Mouse (Mus musculus) frontal cortex, postnatal 10 days (tissue): ENCODE data around the gene Celsr1.

ENCODE experiments used
- DNase-seq, 2 experiments: peaks; one replicate each; pipeline ENCODE4 v3.0.0; 2022; ENCODE audit warnings: low spot score in 2 of 2, mixed read lengths in 1 of 2

Gene Celsr1

DNA sequence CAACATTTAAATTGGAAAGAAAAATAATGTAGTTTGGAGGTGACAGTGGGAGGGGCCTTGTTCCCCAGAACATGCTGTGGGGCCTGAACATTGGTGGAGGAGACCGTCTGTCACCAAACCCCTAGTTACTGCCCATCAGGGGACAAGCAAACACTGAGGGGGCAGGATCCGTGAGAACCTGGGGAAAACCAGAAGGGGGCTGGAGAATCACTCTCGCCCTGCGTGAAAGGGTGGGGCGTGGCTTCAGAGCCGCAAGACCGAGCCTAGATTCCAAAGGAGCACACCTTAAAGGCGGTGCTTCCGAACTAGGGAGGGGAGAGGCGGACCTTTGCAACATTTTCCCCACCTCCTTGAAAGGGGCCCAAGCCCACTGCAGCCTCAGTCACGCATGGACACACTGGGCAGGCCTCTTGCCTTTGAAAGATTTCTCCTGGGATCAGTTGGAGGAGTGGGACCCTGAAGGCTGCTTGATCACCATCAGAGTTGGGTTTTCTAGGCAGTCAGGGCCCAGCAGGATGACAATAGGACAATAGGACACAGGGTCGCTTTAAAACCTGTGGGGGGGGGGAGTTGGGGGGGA, 1.3 kb upstream of the Celsr1 start:
- DNase-seq: no peak

DNA sequence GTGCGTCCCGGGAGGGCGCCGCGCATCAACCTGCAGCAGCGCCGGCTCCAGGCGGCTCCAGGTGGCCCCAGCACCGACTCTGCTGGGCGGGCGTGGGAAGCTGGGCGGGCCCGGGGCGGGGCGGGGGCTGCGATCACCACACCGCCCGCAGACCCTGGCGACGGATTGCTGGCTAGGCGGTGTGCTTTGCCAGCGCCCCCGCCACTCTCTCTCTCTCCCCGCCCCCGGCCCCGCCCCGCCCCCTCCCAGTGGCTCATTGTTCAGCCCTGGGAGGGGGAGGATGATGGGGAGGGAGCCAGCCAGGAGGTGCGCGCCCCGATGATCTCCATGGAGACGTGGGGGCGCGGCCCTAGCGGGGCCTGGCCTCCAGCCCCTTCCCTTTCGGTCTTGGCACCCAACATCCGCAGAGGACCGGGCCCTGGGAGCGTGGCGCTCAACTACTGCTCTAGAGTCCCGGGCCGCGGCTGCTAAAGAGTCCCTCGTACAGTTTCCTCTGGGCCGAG, 495 bp upstream of the Celsr1 start:
- DNase-seq: peak in 1 of 2 experiments; percentile 25

DNA sequence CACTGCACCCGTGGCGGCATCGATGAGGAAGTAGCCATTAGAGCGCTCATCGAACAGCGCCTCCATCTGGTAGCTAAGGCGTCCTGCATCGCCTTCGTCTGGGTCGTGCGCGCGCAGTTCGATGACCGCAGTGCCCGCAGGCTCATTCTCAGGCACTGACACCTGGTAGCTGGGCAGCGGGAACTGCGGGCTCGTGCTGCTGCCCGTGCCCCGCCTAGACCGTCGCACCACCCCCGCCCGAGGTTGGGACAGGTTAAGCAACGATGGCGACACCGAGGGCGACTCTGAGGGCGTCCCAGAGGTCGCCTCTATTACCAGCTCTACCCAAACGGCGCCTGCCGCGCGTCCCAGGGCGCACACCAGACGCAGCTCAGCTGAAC, 776 bp downstream of the Celsr1 start:
- no peak for DNase-seq

DNA sequence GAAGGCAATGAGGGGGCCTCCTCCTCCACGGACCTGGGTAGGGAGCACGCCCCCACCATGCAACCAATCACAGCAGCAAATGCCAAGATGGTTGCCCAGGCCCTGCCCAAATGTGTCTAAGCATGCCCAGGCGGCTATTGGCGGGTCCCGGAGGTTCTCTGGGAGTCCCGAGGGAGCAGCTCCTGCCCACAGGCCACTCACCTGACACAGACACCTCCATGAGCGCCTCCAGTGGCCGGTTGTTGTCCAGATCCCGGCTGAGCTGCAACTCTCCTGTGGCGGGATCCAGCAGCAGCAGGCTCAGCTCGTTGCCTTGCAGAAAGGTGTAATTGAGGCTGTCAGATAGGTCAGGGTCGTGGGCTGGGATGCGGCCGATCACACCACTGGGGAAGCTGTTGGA, 3.6 kb downstream of the Celsr1 start:
- no peak for DNase-seq

DNA sequence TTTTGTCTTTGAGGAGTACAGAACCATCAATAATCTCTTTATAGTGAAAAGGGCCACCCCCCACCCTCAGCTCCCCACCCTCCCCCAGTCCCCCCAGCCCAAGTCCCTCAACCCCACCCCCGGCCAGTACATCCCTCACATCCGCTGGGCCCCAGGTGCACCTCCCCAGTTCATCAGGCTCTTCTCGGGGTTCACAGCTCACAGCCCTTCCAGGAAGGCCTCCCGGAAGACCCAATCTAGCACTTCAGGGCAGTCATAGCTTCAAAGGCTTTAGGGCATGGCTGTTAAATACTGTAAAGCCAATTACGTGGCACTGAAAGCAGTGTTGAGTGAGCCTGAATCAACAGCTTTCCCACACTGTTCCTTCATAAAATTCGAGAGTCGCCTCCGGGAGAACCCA, 5.7 kb downstream of the Celsr1 start:
- no peak for DNase-seq

DNA sequence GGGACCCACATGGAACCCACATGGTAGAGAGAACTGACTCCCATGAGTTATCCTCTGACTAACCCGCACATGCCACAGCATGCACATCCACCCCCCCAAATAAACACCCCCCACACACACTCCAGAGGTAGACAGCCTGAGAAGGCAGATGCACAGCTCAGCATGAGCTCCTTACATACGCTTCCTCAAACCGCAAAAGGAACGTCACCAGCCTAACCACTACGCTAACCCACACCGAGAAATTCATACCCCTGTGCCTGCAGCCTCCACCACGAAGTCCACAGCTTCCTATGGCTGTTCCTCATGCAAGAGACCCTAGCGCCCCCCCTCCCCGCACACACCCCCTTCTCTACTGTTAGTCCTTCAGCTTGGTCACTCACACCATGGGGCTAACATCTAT, 11.6 kb downstream of the Celsr1 start:
- no peak for DNase-seq

DNA sequence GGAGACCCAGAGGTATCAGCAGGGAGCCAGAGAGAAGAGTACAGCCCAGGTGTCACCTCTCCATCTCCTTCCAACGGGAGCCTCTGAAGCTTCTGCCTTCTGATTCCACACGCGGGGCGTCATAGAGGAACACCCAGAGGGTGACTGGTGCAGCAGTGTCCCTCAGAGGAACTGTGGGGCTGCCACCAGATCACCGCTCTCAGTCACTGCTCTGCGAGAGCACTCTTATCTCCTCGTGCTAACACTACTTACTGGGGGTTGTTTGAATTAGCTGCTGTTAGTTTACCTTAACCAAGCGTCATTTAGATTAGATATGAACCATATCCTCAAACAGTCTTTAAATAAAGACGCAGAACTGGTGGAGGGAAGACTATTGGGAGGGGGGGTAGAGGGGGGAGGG, 12.3 kb downstream of the Celsr1 start:
- no peak for DNase-seq

DNA sequence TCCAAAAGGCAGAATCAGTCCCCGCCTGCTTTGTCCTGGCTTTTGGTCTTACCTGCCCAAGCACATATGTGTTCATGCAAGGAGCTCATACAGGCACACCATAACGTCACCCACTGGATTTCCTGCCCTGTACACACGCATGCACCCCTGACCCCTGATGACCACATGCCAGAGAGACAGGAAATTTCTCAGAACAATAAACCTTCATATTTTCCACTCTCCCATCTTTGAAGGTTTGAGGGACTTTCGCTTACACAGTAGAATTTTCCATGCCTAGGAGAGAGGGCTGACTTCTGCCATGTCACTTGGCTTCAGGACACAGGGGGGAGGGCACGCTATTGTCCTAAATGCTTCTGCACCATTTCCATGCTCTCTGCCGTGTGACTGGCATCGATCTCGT, 13.6 kb downstream of the Celsr1 start:
- no peak for DNase-seq

DNA sequence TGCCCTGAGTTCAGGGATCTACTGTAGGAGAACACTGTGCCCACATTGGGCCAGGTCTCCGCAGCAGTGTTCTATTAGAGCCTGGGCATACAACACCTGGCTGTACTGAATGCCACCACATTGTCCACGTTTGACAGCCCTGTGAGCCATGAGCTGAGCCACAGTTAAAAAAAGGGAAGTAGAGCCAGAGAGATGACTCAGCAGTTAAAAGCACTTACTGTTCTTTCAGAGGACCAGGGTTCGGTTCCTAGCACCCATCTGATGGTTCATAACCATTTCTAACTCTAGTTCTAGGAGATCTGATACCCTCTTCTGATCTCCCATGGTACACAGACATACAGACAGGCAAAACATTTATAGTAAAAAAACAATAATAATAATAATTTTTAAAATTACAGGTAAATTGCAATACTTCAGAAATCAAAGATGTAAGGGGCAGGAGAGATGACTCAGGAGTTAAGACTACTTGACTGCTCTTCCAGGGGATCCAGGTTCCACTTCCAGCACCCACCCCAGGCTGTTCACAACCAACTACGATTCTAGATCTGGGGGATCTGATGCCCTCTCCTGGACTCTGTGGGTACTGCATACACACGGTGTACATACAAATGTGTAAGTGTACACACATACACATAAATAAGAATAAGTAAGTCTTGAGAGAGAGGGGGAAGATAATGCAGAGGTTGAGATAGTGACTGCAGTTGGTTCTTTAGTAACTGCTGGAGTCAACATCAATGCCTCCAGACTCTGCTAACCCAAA, 14.6 kb downstream of the Celsr1 start:
- no peak for DNase-seq

DNA sequence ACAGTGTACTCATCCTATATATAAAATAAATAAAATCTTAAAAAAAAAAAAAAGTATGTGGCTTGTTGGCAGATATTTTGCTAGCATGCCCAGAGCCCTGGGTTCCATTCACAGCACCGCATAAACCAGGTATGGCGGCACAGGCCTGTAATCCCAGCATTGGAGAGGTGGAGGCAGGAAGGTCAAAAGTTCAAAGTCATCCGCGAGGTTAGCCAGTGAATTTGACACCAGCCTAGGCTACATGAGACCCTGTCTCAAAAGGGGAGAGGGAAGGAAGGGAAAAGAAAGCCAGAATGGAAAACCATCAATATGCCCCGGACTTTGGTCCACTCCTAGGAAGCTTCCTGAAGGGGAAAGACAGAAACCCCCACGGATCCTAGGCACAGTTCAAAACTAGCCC, 16.2 kb downstream of the Celsr1 start:
- no peak for DNase-seq

DNA sequence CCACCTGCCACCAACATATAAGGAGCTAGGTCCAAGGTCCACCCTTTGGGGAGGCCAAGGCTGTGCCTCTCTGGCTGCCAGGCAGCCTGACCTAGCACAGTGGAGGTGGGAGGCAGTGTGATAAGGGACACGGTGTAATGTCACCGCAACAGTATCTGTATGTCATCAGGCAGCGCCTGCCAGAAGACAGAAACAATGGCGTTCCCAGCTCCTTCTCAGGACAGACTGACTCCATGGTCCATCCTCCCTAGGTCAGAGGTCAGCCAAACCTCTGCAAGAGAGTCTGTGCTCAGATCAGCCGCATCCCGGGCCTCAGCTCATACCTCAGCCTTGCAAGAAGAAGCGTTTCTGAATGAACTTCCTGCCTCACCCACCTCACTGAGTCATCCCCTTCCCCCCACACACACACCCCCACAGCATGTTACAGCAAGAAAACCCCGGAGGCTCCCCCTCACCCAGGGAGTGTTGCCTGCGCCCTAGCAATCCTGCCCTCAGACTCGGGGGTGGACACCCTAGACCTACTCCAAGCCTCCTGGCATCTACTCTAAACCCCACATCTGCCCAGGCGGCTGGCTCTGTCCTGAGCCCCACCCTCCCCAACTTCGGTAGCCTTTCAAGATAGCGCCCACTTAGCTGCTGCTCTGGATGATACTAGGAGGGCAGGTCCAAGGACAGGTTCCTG, 17.6 kb downstream of the Celsr1 start:
- DNase-seq: no peak

DNA sequence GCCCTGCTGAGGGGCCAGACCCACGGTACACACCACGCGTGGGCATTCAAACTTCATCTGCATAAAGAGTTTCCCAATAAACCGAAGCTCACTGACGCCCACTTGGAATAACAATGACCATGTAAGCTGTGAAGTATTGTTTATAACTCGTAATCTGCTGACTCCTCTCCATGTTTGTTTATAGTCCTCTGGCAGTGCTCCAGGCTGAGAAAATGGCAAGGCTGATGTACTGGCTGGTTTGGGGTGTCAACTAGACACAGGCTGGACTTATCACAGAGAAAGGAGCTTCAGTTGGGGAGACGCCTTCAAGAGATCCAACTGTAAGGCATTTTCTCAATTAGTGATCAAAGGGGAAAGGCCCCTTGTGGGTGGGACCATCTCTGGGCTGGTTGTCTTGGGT, 18.6 kb downstream of the Celsr1 start:
- no peak for DNase-seq

DNA sequence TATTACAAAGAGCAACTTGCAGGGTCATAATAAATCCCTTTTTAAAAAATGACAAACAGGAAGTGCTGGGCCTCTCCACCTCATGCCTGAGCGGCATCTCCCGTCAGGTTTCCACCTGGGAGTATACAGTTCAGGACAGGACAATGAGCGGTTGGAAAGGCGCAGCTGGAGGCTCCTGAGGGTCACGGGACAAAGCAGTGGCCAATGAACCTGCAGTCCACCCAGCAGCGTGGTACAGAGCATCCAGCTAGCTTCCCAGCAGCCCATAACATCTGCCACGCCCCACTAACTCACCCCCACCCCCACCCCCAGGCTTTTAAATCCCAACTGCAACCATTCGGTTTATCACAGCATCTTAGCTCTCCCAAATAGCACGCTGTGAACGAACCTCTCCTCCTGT, 19.9 kb downstream of the Celsr1 start:
- DNase-seq: no peak

DNA sequence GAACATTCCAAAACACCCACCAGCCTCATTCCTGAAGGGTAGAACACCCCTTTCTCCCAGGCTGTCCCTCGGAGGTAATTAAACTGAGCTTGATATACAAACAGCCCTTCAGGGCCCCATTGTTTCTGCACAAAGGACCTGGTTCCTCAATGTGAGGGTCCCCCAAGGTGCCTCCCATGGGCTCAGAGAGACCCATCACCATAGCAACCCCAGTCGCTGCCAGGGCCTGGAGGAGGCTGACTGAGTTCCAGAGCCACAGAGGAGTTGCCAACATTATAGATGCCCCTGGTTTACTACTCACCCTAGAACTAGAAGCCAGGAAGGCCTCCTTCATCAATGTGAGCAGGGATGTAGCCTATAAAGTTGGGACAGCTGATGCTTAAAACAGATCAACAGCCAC, 20.4 kb downstream of the Celsr1 start:
- DNase-seq: no peak

DNA sequence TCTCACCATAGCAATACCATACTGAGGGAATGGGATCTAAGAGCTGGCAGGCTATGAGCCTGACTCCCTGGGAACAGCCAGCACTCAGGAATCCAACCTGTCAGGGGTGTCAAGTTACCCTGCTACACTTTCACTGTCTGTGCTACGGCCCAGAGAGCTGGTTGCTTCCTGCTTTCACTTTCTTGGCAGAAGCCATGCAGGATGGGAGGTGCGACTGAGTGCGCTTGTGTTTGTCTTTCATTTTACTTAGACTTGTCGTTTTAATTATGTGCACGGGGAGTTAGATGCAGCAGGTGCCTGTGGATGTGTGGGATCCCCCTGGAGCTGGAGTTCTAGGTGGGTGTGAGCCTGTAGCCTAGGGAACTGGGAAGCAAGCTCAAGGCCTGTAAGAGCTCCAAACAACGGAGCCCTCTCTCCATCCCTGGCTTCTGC, 25.9 kb downstream of the Celsr1 start:
- no peak for DNase-seq

DNA sequence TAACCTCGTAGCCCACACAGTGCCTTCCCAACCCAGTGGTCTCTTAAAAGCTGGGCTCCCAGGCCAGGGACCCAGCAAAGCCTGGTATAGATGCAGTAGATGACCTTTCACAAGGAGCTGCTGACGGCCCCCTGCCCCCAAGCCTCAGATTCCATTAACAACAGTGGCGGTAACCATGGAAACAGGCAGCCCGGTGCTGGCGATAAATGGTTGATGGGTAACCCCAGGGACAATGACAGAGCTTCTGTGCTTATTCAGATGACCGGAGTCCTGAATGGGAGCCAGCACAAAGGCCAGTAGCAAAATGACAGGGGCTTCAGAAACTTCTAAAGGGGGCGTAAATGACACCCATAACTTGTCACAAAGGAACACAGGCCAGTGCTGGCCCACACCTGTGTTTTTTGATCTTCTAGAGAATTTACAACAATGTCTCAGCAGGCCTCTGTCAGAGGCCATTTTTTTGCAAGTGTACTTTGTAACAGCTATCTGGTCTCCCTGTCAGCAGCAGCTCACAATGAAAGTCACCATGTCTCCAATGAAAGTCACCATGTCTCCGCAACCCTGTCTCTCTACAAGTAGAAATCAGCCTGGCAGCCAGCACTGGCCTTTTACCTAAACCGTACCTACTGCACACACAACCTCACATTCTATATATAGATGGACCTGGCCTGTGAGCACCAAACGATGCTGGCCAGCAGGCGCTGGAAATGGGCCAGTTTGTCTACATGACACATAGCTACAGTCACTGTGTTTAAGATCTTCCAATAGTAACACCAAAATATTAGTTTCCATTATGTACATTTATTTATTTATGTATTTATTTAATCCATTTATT, 27.7 kb downstream of the Celsr1 start:
- no peak for DNase-seq

DNA sequence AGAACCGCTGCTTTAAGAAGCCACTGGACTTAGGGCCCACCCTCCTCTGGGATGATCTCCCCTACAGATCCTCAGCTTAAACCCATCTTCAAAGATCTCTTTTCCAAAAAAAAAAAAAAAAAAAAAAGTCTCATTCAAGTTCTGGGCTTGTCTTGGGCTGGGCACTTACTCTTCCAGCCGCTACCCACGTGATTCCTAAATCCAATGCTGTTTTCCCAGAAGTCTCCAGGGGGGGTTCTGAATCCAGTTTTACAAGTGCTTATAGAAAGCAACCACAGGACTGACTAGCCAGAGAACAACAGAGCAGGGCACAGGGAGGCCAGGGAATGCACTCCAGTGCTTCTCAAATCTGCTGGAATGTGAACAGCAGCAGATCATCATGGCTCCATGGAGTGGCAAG, 29.5 kb downstream of the Celsr1 start:
- no peak for DNase-seq

DNA sequence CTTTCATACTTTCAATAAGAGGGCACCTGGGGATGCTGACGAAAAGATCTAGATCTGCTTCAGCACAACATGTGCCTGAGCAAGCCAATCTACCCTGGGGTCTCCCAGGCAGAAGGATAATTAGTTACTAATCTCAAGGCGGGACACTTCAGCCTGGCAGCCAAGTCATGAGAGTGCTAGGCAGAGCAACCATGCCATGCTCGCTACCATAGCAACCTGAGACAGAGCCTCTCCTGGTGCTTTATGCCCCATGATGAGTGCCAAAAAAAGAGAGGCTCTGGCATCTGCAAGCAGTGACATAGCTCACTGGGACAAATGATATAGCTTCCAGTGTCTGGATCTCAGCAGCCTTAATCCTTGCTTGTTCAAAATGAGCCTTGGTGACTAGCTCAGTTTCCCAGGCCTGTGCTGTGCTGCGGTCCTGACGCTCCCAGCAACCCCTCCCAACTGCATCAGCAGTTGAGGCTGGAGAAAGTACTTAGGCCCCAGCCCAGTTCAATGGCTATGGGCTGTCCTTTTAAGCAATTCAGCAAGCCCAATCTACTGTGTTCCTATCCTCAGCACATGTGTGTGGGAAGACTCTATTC, 32.8 kb downstream of the Celsr1 start:
- peak in 1 of 2 experiments; percentile 34 for DNase-seq

DNA sequence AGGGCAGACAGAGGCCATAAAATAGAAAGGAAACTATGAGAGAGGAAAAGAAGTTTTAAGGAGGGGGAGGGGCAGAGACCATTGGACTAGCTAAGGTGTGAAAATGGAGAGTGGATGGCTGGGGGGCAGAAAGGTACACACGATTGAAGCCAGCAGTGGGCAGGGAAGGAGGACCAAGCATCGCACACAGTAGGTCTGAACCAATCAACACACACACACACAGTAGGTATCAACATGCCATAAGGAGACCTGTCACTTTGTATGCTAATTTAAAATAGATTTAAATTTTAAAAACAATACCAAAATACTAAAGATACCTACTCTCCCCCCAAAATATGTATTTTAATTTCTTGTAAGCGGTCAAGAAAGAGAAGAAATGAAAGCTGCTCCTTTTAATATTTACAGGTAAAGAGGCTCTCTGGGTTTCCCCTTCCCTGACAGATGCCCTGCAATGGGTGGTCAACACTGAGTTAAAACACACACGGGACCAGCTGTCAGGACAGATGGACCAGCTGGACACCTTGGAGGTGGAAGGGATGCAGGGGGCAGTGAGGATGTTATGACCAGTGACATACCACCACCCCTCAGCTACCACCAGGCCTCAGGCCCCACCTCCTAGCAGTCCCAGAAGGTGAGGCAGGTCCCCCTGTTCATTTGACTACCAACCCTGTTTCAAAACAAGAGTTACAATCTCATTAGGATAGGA, 34.9 kb downstream of the Celsr1 start:
- no peak for DNase-seq

DNA sequence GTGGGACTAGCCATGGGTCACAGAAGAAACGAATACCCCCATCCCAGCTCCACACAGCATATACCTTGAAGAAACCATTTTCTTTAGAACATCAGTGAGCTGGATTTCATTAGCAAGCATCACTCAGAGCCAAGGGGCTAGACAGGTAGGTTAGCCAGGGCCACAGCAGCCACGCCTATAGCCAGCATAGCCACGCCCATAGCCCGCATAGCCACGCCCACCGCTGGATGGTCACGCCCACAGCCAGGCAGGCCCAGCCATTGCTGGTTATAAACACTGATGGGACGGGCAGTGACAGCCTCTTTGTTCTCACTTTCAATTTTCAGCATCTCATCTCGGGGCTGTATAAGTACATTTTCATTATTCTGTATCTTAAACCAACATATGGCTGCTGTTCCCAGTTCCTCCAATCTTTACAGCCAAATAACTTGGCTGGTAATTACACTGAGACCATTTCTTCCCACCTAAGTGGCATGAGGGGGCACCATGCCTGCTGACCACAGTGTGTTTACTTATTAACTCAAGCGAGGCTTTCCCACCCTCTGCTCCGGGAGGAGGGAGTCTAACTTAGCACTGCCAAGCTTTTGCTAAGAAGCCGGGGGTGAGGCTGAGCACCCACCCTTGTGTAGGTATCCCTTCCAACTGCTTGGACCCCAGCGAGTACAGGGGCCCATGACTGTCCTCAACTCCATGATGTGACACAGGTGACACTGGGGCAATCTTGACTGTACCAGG, 37.4 kb downstream of the Celsr1 start:
- no peak for DNase-seq
